ENCODE assay signal across 1 mouse cellular context in the genomic region with DNA sequence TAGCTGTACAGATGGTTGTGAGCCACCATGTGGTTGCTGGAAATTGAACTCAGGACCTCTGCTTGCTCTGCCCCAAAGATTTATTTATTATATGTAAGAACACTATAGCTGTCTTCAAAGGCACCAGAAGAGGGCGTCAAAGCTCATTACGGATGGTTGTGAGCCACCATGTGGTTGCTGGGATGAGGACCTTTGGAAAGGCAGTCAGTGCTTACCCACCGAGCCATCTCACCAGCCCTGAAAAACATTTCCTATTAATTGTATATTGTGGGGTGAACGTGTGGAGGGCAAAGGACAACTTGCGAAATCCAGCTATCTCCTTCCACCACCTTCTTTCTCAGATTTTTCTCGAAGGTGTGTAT.
TF ChIP-seq lines count a peak whose summit lies in the region.

No protein-coding gene starts in this region.

TF ChIP-seq in MEL, 35 proteins besides CTCF, POLR2A, EP300 and RAD21 (continued from another document):
- TF ChIP-seq MEF2A (IDR thresholded peaks at IDR 0.05; ENCODE audit: extremely low read depth, insufficient replicate concordance, low read depth, low read length, poor library complexity, severe bottlenecking): no peak
- TF ChIP-seq ZKSCAN1 (IDR thresholded peaks at IDR 0.05; ENCODE audit: low read depth, low read length): no peak
- TF ChIP-seq JUND (IDR thresholded peaks at IDR 0.05; ENCODE audit: low read depth, low read length): no peak
- peak; percentile 91 for TF ChIP-seq MYC (IDR thresholded peaks at IDR 0.05; ENCODE audit: low read depth, low read length)
- peak; percentile 72 for TF ChIP-seq ZC3H11A (IDR thresholded peaks at IDR 0.05; ENCODE audit: low read depth, low read length)
- peak; percentile 59; the same call in 1 of the 2 replicates for TF ChIP-seq MXI1 (IDR thresholded peaks at IDR 0.05; ENCODE audit: low read depth, low read length)
- no peak for TF ChIP-seq TAL1 (IDR thresholded peaks at IDR 0.05; ENCODE audit: low read length)
- no peak for TF ChIP-seq GABPA (IDR thresholded peaks at IDR 0.05; ENCODE audit: low read depth, low read length)
- 0 out of 2 replicates have a peak, but pooled peaks have one; percentile 7 for TF ChIP-seq NRF1 (IDR thresholded peaks at IDR 0.05; ENCODE audit: insufficient read depth, low read depth, low read length, poor library complexity, severe bottlenecking)
- TF ChIP-seq MAZ (IDR thresholded peaks at IDR 0.05; ENCODE audit: low read depth, low read length): peak; percentile 55; the same call in 1 of the 2 replicates
- no peak for TF ChIP-seq ZMIZ1 (IDR thresholded peaks at IDR 0.05; ENCODE audit: low read depth, low read length)
- TF ChIP-seq SMC3 (IDR thresholded peaks at IDR 0.05; ENCODE audit: low read depth, low read length): peak; percentile 80
- TF ChIP-seq CHD2 (IDR thresholded peaks at IDR 0.05; ENCODE audit: low read length): no peak
- TF ChIP-seq MAFK (IDR thresholded peaks at IDR 0.05; ENCODE audit: borderline replicate concordance, low read depth, low read length): no peak
- no peak for TF ChIP-seq E2F4 (IDR thresholded peaks at IDR 0.05; ENCODE audit: borderline replicate concordance, low read depth, low read length)
- no peak for TF ChIP-seq GATA1 (IDR thresholded peaks at IDR 0.05; ENCODE audit: low read depth, low read length)
- TF ChIP-seq POLR2AphosphoS2 (IDR thresholded peaks at IDR 0.05; ENCODE audit: low read length): no peak
- TF ChIP-seq CHD1 (IDR thresholded peaks at IDR 0.05; ENCODE audit: low read depth, low read length): 0 out of 2 replicates have a peak, but pooled peaks have one; percentile 67
